Mouse (Mus musculus): Measurements from ENCODE around the gene Mindy2. TPM values are rescaled to one million over a fixed set of nuclear protein-coding genes. Genes with fewer than 3 reads are reported as not detected.
"Not testable (repeated sequence)": the region's sequence is repeated elsewhere in the genome, so short reads cannot be mapped to it uniquely, and the experiment has no call there.

Gene Mindy2
- polyA plus RNA-seq, 1 experiment: 17.2 TPM

- no peak for TF ChIP-seq POLR2A (IDR thresholded peaks at IDR 0.05; ENCODE audit: borderline replicate concordance, extremely low read depth, insufficient read depth, insufficient read length, poor library complexity, severe bottlenecking)
- no peak for TF ChIP-seq CTCF (IDR thresholded peaks at IDR 0.05; ENCODE audit: borderline replicate concordance, extremely low read depth, insufficient read depth, insufficient read length)
- DNase-seq (ENCODE audit: low read depth): no peak
Measured at GRCm38 (mm10) chr9:70570351-70570750, 86.6 kb downstream of the Mindy2 start.

GRCm38 (mm10) chr9:70567651-70568050, 89.3 kb downstream of the Mindy2 start:
- no peak for DNase-seq (ENCODE audit: low read depth)
- TF ChIP-seq CTCF (IDR thresholded peaks at IDR 0.05; ENCODE audit: borderline replicate concordance, extremely low read depth, insufficient read depth, insufficient read length) (no peak), POLR2A (IDR thresholded peaks at IDR 0.05; ENCODE audit: borderline replicate concordance, extremely low read depth, insufficient read depth, insufficient read length, poor library complexity, severe bottlenecking) (no peak)

GRCm38 (mm10) chr9:70562825-70563224, 94.1 kb downstream of the Mindy2 start:
- no peak for DNase-seq (ENCODE audit: low read depth)
- no peak for TF ChIP-seq CTCF (IDR thresholded peaks at IDR 0.05; ENCODE audit: borderline replicate concordance, extremely low read depth, insufficient read depth, insufficient read length)
- no peak for TF ChIP-seq POLR2A (IDR thresholded peaks at IDR 0.05; ENCODE audit: borderline replicate concordance, extremely low read depth, insufficient read depth, insufficient read length, poor library complexity, severe bottlenecking)

GRCm38 (mm10) chr9:70556796-70557195, 100.2 kb downstream of the Mindy2 start:
- TF ChIP-seq CTCF (IDR thresholded peaks at IDR 0.05; ENCODE audit: borderline replicate concordance, extremely low read depth, insufficient read depth, insufficient read length): no peak
- no peak for TF ChIP-seq POLR2A (IDR thresholded peaks at IDR 0.05; ENCODE audit: borderline replicate concordance, extremely low read depth, insufficient read depth, insufficient read length, poor library complexity, severe bottlenecking)
- no peak for DNase-seq (ENCODE audit: low read depth)

- TF ChIP-seq POLR2A (IDR thresholded peaks at IDR 0.05; ENCODE audit: borderline replicate concordance, extremely low read depth, insufficient read depth, insufficient read length, poor library complexity, severe bottlenecking) (no peak), CTCF (IDR thresholded peaks at IDR 0.05; ENCODE audit: borderline replicate concordance, extremely low read depth, insufficient read depth, insufficient read length) (no peak)
- DNase-seq (ENCODE audit: low read depth): peak; percentile 5
Measured at GRCm38 (mm10) chr9:70555431-70555830, 101.5 kb downstream of the Mindy2 start.

GRCm38 (mm10) chr9:70552233-70552632, 104.7 kb downstream of the Mindy2 start:
- DNase-seq (ENCODE audit: low read depth): not testable (repeated sequence)

GRCm38 (mm10) chr9:70551524-70551923, 105.5 kb downstream of the Mindy2 start:
- DNase-seq (ENCODE audit: low read depth): no peak
- TF ChIP-seq POLR2A (IDR thresholded peaks at IDR 0.05; ENCODE audit: borderline replicate concordance, extremely low read depth, insufficient read depth, insufficient read length, poor library complexity, severe bottlenecking) (no peak), CTCF (IDR thresholded peaks at IDR 0.05; ENCODE audit: borderline replicate concordance, extremely low read depth, insufficient read depth, insufficient read length) (no peak)

Other genes starting within 250 kb of the Mindy2 start
- gene Ccnb2, start 235.6 kb downstream of the Mindy2 start, polyA plus RNA-seq (2012; rRNA removed): 28.6 and 49.2 TPM in 2 replicates
- 55.2 and 57.9 TPM in 2 replicates for gene Rnf111, start 153.4 kb downstream of the Mindy2 start, polyA plus RNA-seq (2012; rRNA removed)
- 45.4 and 58.8 TPM in 2 replicates for gene Sltm, start 114.4 kb downstream of the Mindy2 start, polyA plus RNA-seq (2012; rRNA removed)
- 0.50 and 0.90 TPM in 2 replicates for gene Gm10642, start 923 bp downstream of the Mindy2 start, polyA plus RNA-seq (2012; rRNA removed)
- gene Adam10, start 21.8 kb upstream of the Mindy2 start, polyA plus RNA-seq (2012; rRNA removed): 42.4 and 56.3 TPM in 2 replicates